Mouse (Mus musculus) liver, embryonic 13.5 days (tissue): Measurements from ENCODE around the gene Tie1. TPM values are rescaled to one million over a fixed set of nuclear protein-coding genes. Genes with fewer than 3 reads are reported as not detected.

Experiments used
- ATAC-seq: fragments of 200-750 bp; cut with Nextera tagmentation; 2 replicates; pipeline ENCODE4 v1.8.0; 2017; ENCODE audit warnings: low read depth, mild to moderate bottlenecking, moderate number of reproducible peaks, moderate library complexity
- DNase-seq: peaks from one replicate; pipeline ENCODE4 v3.0.0; 2022
- H3K27ac ChIP-seq: fragments of 300-500 bp; sonication (generic); 2 replicates; pipeline ENCODE4 v1.5.1; 2015; ENCODE audit warnings: moderate library complexity, mild to moderate bottlenecking, inconsistent platforms
- H3K27me3 ChIP-seq: fragments of 300-500 bp; sonication (generic); 2 replicates; pipeline ENCODE4 v1.6.1; 2015; ENCODE audit warnings: mild to moderate bottlenecking, inconsistent platforms
- H3K36me3 ChIP-seq: fragments of 300-500 bp; sonication (generic); 2 replicates; pipeline ENCODE4 v1.6.1; 2015; ENCODE audit warnings: mild to moderate bottlenecking, inconsistent platforms
- H3K4me1 ChIP-seq: fragments of 300-500 bp; sonication (generic); replicated peaks from 2 replicates; pipeline ENCODE4 v1.6.1; 2015; ENCODE audit warnings: inconsistent platforms
- H3K4me2 ChIP-seq: fragments of 300-500 bp; sonication (generic); 2 replicates; pipeline ENCODE4 v1.6.1; 2015; ENCODE audit warnings: inconsistent platforms, mild to moderate bottlenecking, moderate library complexity
- H3K4me3 ChIP-seq: fragments of 300-500 bp; sonication (generic); replicated peaks from 2 replicates; pipeline ENCODE4 v1.5.1; 2015; ENCODE audit warnings: mild to moderate bottlenecking, inconsistent platforms
- H3K9ac ChIP-seq: fragments of 300-500 bp; sonication (generic); 2 replicates; pipeline ENCODE4 v1.6.1; 2015; ENCODE audit warnings: mild to moderate bottlenecking, inconsistent platforms
- H3K9me3 ChIP-seq: fragments of 300-500 bp; sonication (generic); replicated peaks from 2 replicates; pipeline ENCODE4 v1.6.1; 2016; ENCODE audit warnings: inconsistent platforms
- WGBS: fragments of 180-500 bp; shearing (Covaris S2); methylation state at CpG from one replicate; pipeline ENCODE4 v1.1.7; 2015; ENCODE audit not compliant: insufficient replicate concordance; 5-methylcytosine and 5-hydroxymethylcytosine counted together
- polyA plus RNA-seq: library from polyadenylated mRNA; unstranded; fragments of >200 nt; fragmentation: Nextera tagmentation; extraction: Ambion mirVana; gene quantifications from 2 replicates; pipeline ENCODE4 v1.2.1, GENCODE M21; 2015

Gene Tie1
- polyA plus RNA-seq, result 7.0 and 8.0 TPM in 2 replicates

DNA sequence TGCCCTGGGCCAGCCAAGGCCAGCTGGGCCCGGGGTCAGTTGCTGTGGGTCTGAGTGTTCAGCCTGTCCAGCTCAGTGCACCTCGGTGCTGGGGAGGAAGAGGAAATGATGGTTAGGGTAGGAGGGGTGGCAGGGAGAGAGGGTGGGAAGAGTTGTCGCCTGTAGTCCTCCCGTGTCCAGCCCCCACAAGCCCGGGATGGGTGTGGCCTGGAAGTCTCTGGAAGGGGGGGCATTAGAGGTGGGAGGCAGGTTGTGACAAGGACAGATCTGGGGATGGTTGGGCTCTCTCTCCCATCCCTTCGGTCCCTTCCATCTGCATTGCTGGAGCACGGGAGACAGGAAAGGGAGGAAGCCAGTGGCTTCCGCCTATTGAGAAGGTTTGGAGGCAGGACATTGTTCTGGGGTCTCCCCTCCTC lies at the start of gene Tie1:
Tie1 (minus strand) TSS at position 345 of the 416 bp plus-strand sequence.
- peak within 1 kb of the TSS; percentile 26; the same call in 1 of the 2 replicates for H3K9ac ChIP-seq
- ATAC-seq (peak; percentile 76), DNase-seq (no peak)
- 22% methylated on average over 8 of the region's 8 CpGs for WGBS
- H3K27ac ChIP-seq, result no peak within 1 kb of the TSS
- H3K4me3 ChIP-seq, result peak within 1 kb of the TSS; percentile 29
- no peaks in the 10 kb centered on the region for H3K4me1 ChIP-seq
- H3K36me3 ChIP-seq, result no peaks in the 10 kb centered on the region
- H3K27me3 ChIP-seq, result no peaks in the 10 kb centered on the region
- no peaks in the 10 kb centered on the region for H3K9me3 ChIP-seq
- H3K4me2 ChIP-seq, result peak within 1 kb of the TSS; percentile 4; the same call in 1 of the 2 replicates

DNA sequence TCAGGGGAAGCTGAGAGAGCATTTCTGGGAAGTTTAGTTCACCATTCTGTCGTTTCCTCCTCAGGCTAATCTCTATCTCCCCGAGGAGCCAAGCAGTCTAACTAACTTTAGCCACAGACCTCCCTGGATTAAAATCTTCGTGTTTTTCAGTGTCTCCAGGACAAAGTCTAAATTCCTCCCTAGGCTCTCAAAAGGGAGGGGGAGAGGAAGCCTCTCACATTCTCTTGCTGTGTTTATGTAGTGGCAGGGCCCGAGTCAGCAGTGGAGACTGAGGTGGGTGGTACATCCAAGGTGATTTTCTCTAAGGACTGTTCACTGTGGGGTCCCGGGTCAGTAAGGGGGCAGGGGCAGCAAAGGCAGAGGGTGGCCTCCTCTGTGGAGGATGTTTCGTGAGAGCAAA lies 47.9 kb upstream of the Tie1 start:
- H3K27ac ChIP-seq, result no peak overlapping the region
- H3K9me3 ChIP-seq, result no peaks in the 10 kb centered on the region
- 22% methylated on average over 6 of the region's 6 CpGs for WGBS
- no peak overlapping the region for H3K4me2 ChIP-seq
- H3K36me3 ChIP-seq, result no peaks in the 10 kb centered on the region
- no peak for DNase-seq
- ATAC-seq, result no peak
- H3K4me3 ChIP-seq, result no peak overlapping the region
- H3K27me3 ChIP-seq, result no peaks in the 10 kb centered on the region
- H3K4me1 ChIP-seq, result peaks cover 2% of the 10 kb centered on the region
- no peak overlapping the region for H3K9ac ChIP-seq

DNA sequence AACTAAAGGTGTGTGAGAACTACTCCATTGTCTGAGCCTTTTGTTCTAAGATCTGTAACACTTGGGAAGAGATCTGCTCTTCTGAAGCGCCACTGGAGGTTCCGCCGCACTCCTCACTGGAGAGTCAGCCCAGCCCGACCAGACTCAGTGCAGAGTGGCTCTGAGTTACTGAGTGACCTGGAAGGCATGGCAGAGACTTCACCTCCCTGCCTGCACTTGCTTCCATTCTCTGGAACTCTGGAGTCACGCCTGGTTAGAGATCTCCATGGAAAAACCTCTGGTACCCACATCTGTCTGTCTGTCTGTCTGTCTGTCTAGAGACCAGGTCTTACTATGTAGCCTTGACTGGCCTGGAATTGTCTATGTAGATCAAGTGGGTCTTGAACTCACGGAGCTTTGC lies 45.7 kb upstream of the Tie1 start:
- WGBS, result 68% methylated on average over 6 of the region's 6 CpGs
- Histone ChIP-seq H3K27me3 (no peaks in the 10 kb centered on the region), H3K4me3 (no peak overlapping the region), H3K9ac (no peak overlapping the region), H3K9me3 (no peaks in the 10 kb centered on the region), H3K36me3 (no peaks in the 10 kb centered on the region), H3K4me2 (no peak overlapping the region), H3K4me1 (no peaks in the 10 kb centered on the region), H3K27ac (no peak overlapping the region)
- DNase-seq (no peak), ATAC-seq (no peak)

DNA sequence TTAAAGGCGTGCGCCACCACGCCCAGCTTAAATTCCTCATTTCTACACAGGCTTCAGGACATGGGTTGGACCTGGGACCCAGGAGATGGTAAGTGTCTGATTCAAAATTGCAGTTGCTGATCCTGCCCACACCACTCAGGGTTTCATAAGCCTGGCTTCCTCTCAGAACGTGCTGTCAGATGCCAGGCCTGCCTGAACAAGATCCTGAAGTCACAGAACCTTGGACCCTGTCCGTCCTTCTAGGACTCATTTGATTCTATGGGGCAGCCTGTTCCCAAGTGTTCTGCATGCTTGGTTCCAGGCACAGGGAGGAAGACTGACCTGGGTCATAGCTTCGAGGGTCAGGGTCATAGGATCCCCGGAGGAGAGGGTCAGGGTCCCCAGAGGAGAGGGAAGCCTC lies 43.7 kb upstream of the Tie1 start:
- Histone ChIP-seq H3K27ac (no peak overlapping the region), H3K27me3 (no peaks in the 10 kb centered on the region), H3K9ac (no peak overlapping the region), H3K9me3 (no peaks in the 10 kb centered on the region), H3K4me3 (no peak overlapping the region), H3K4me2 (no peak overlapping the region), H3K4me1 (no peaks in the 10 kb centered on the region), H3K36me3 (no peaks in the 10 kb centered on the region)
- DNase-seq, result no peak
- WGBS, result 47% methylated on average over 7 of the region's 7 CpGs
- no peak for ATAC-seq

DNA sequence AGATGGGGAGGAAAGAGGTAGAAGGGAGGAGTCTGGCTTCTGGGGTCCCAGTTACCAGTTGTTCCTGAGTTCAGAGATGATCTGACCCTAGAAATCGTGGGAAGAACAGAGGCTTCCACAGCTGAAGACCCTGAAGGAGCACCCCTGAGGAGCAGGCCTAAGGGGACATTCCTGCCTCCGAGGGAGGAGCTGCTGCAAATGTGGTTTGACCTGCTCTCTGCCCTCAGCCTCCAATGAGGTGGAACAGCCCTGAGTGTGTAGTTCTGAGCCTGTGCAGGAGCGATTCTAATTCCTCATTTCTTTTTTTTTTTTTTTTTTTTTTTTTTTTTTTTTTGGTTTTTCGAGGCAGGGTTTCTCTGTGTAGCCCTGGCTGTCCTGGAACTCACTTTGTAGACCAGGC lies 43.3 kb upstream of the Tie1 start:
- H3K36me3 ChIP-seq, result no peaks in the 10 kb centered on the region
- no peak overlapping the region for H3K4me2 ChIP-seq
- DNase-seq, result no peak
- no peaks in the 10 kb centered on the region for H3K27me3 ChIP-seq
- no peaks in the 10 kb centered on the region for H3K4me1 ChIP-seq
- H3K9ac ChIP-seq, result no peak overlapping the region
- no peaks in the 10 kb centered on the region for H3K9me3 ChIP-seq
- no peak for ATAC-seq
- H3K27ac ChIP-seq, result no peak overlapping the region
- H3K4me3 ChIP-seq, result no peak overlapping the region
- 28% methylated on average over 3 of the region's 4 CpGs for WGBS

DNA sequence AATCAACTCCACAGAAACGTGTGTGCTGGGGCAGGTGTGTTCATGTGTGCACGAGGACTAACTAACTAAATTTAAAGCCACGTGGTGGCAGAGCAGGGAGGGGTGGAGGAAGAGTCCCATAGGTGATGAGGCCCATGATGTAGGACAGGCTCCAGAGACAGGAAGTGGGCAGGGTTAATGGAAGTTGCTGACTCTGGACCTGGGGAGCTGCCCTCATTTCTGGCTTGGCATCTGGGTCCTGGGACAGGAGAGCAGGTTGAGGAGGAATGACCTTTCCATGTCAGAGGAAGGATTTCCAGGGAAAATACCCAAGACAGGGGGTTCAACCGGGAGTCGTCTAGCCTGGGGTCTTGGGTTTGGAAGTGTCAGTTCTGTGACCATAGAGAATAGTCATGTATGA lies 42.8 kb upstream of the Tie1 start:
- no peak for DNase-seq
- ATAC-seq, result no peak
- 51% methylated on average over 5 of the region's 5 CpGs for WGBS

DNA sequence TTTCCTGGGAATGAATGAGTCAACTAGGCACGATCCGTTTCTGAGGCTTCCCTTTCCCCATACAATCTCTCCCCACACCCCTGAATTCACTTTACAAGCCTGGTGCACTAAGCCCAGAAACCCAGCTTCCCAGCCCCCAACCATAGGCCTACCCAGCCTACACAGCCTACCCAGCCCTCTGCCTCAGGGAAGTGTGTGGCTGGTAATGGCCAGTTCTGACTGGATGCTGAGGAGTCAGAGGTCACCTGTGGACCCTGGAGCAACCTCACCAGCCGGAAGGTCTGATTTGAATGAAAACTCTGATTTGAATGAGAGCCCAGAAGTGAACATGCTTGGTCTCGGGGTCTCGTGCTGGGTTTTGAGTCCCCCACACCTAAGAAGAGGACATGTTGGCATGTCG lies 37.9 kb upstream of the Tie1 start:
- Histone ChIP-seq H3K9ac (no peak overlapping the region), H3K9me3 (no peaks in the 10 kb centered on the region), H3K27ac (no peak overlapping the region), H3K4me1 (peaks cover 8% of the 10 kb centered on the region), H3K27me3 (no peaks in the 10 kb centered on the region), H3K36me3 (no peaks in the 10 kb centered on the region), H3K4me2 (peak overlapping the region; percentile 40), H3K4me3 (no peak overlapping the region)
- DNase-seq, result no peak
- no peak for ATAC-seq
- WGBS, result 67% methylated on average over 6 of the region's 6 CpGs

More for the DNA sequence above, 42.8 kb upstream of the Tie1 start:
- no peaks in the 10 kb centered on the region for H3K36me3 ChIP-seq
- no peaks in the 10 kb centered on the region for H3K9me3 ChIP-seq
- no peak overlapping the region for H3K4me2 ChIP-seq
- H3K27ac ChIP-seq, result no peak overlapping the region
- H3K4me3 ChIP-seq, result no peak overlapping the region
- H3K9ac ChIP-seq, result no peak overlapping the region
- no peaks in the 10 kb centered on the region for H3K27me3 ChIP-seq
- H3K4me1 ChIP-seq, result no peaks in the 10 kb centered on the region

DNA sequence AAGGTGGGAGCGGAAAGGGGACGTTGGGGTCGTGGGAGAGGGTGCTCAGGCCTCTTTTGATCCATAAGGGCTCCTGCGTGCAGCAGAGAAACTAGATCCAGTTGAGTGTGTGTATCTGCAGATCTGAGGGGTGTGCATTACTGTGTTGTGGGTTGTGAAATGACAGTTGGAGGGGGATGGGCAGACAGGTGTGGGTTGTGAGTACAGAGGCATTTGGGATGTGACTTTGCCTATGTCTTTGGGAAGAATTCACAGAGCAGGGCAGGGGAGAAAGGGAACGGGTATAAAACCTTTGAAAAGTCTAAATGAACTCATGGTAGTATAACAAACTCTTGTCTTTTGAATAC lies 37.4 kb upstream of the Tie1 start:
- H3K27ac ChIP-seq, result peak overlapping the region; percentile 39; the same call in 1 of the 2 replicates
- no peaks in the 10 kb centered on the region for H3K9me3 ChIP-seq
- 49% methylated on average over 5 of the region's 5 CpGs for WGBS
- H3K9ac ChIP-seq, result no peak overlapping the region
- no peaks in the 10 kb centered on the region for H3K27me3 ChIP-seq
- DNase-seq (no peak), ATAC-seq (peak; percentile 35; the same call in 1 of the 2 replicates)
- H3K4me1 ChIP-seq, result peaks cover 8% of the 10 kb centered on the region
- peak overlapping the region; percentile 12 for H3K4me3 ChIP-seq
- H3K4me2 ChIP-seq, result peak overlapping the region; percentile 40
- H3K36me3 ChIP-seq, result no peaks in the 10 kb centered on the region

DNA sequence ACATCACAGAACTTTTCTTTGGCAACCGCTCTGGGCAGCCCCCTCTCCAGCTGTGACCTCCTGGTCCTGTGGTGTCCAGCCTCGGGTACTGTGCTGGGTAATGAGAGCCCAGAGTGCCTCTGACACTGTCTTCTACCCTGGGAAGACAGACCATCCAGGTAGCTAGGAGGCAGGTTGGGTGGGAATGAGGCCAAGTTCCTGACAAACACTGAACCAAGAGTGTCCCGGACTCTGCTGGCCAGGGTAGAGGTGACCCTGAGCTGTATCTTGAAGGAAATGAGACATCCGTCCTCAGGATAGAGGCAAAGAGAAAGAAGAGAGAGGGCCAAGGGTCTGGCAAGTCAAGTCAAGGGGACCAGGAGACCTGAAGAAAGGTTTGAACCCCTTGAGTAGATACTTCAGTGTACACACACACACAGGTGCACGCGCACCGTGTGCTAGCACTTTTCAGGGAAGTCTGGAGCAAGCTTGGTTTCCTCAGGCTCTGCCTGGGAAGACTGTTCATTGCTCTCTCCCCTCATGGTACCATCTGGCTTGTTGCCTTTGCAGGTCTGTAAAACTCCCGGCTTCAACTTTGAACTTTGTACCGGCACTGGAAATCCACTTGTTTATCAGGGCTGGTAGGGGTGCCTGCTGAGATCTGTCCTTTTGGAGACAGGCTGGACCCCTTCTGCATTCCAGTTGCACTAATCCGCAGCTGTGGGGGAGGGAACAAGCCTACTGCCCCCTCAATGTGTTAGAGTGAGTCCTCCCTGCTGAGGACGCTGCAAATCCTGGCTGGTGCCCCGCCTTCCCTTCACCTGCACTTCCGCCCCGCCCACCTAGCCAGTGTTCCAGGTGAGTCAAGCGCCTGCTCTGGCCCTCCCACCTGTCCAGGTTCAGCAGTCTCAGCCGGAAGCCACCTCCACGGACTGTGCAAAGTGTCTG lies 36.8 kb upstream of the Tie1 start, which contains the start of gene 2610528J11Rik:
2610528J11Rik (plus strand) TSS at position 592 of the 927 bp plus-strand sequence.
- no peaks in the 10 kb centered on the region for H3K27me3 ChIP-seq
- no peak within 1 kb of the TSS for H3K9ac ChIP-seq
- peak within 1 kb of the TSS; percentile 39 for H3K27ac ChIP-seq
- peak within 1 kb of the TSS; percentile 40 for H3K4me2 ChIP-seq
- WGBS, result 51% methylated on average over 17 of the region's 17 CpGs
- no peaks in the 10 kb centered on the region for H3K36me3 ChIP-seq
- DNase-seq (no peak), ATAC-seq (peak; percentile 59)
- H3K4me1 ChIP-seq, result peaks cover 8% of the 10 kb centered on the region
- no peaks in the 10 kb centered on the region for H3K9me3 ChIP-seq
- H3K4me3 ChIP-seq, result peak within 1 kb of the TSS; percentile 12

DNA sequence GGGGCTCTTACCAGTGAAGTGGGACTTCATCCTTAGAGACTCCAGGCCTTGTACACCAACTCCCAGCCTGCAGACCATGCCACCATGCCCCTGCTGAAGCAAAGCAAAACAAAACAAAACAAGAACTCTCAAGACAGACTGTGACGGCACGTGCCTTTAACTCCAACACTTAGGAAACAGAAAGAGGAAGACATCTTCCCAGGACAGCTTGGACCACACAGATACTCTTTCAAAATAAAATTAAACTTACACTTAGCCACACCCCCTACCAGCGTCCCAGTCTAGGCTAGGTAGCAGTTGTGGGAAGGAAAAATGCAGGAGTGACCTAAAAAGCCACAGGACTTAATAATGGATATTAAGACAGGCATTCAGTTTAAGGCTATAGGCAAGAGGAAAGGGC lies 35.9 kb upstream of the Tie1 start:
- H3K27ac ChIP-seq, result no peak overlapping the region
- ATAC-seq, result no peak
- no peak overlapping the region for H3K9ac ChIP-seq
- H3K4me2 ChIP-seq, result no peak overlapping the region
- no peak for DNase-seq
- H3K4me1 ChIP-seq, result peaks cover 8% of the 10 kb centered on the region
- no peaks in the 10 kb centered on the region for H3K36me3 ChIP-seq
- H3K4me3 ChIP-seq, result no peak overlapping the region
- H3K9me3 ChIP-seq, result no peaks in the 10 kb centered on the region
- 37% methylated on average over 3 of the region's 3 CpGs for WGBS
- no peaks in the 10 kb centered on the region for H3K27me3 ChIP-seq

DNA sequence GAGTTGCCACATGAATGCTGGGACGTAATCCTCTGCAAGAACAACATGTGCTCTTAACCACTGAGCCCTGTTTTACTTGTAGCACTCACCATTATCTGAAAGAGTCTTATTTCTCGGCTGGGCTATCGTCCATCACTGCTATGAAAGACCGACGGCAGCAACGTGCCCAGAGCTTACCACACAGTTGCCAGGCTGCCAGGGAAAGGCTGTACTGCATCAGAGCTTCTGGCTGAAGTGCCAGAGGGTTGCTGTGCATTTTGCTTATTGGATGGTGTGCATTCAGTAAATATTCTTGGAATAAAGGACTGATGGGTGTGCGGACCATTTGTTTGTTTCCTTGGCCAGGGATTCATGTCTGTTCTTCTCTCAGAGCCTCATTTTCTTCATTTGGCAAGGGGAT lies 34.1 kb upstream of the Tie1 start:
- H3K27me3 ChIP-seq, result no peaks in the 10 kb centered on the region
- DNase-seq (no peak), ATAC-seq (no peak)
- H3K4me1 ChIP-seq, result peaks cover 8% of the 10 kb centered on the region
- no peak overlapping the region for H3K4me2 ChIP-seq
- no peak overlapping the region for H3K9ac ChIP-seq
- no peak overlapping the region for H3K27ac ChIP-seq
- H3K36me3 ChIP-seq, result no peaks in the 10 kb centered on the region
- H3K4me3 ChIP-seq, result no peak overlapping the region
- WGBS, result 73% methylated on average over 7 of the region's 7 CpGs
- H3K9me3 ChIP-seq, result no peaks in the 10 kb centered on the region

DNA sequence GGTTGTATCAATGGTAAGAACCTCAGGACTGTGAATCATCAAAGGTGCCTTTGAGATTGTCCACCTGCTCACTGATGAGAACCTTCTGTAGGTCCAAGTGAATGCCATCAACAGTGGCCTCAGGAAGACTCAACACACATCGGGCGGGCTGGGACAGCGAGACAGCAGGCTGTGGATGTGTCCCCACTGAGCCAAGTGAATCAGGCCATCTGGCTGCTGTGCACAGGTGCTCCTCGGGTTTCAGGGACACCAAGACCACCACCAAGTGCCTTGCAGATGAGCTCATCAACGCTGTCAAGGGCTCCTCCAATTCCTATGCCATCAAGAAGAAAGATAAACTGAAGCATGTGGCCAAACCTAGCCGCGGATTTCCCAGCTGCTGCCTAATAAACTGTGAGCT lies 32.4 kb upstream of the Tie1 start:
- 63% methylated on average over 7 of the region's 7 CpGs for WGBS
- H3K4me1 ChIP-seq, result peaks cover 11% of the 10 kb centered on the region

More for the DNA sequence above, 32.4 kb upstream of the Tie1 start:
- H3K27me3 ChIP-seq, result peaks cover 10% of the 10 kb centered on the region
- no peaks in the 10 kb centered on the region for H3K9me3 ChIP-seq
- H3K4me3 ChIP-seq, result no peak overlapping the region
- H3K36me3 ChIP-seq, result no peaks in the 10 kb centered on the region
- H3K4me2 ChIP-seq, result no peak overlapping the region
- DNase-seq (no peak), ATAC-seq (no peak)
- no peak overlapping the region for H3K27ac ChIP-seq
- no peak overlapping the region for H3K9ac ChIP-seq
